Mouse (Mus musculus): ENCODE measurements around the gene Gm10840.
"Not testable (repeated sequence)": the region's sequence is repeated elsewhere in the genome, so short reads cannot be mapped to it uniquely, and the experiment has no call there.

Gene Gm10840

GRCm38 (mm10) chr11:106195341-106195740 is 34.7 kb downstream of the Gm10840 start:
- DNase-seq (ENCODE audit: inconsistent ontology term) = peak; percentile 42

- DNase-seq (ENCODE audit: inconsistent ontology term) = no peak
Measured at GRCm38 (mm10) chr11:106198277-106198676, 37.6 kb downstream of the Gm10840 start.

DNA sequence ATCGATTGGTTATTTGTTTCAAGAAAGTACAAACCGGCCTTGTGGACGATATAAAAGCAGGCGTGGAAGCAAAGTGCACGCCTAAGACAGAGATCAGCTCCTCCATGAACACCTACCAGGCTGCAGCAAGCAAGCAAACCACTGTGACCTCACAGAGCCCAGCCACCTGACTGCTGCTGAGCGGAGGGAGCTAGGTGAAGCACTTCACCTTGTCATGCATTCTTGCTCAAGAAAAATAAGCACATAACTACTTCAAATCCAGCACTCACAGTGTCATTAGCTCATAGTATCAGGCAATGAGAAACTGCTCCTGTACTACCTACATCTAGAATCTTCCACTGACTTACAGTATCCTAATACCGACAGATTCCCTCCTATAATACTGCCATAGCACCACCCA is 39.3 kb downstream of the Gm10840 start:
- not testable (repeated sequence) for DNase-seq (ENCODE audit: inconsistent ontology term)

GRCm38 (mm10) chr11:106200756-106201155 is 40.1 kb downstream of the Gm10840 start:
- no peak for DNase-seq (ENCODE audit: inconsistent ontology term)

DNA sequence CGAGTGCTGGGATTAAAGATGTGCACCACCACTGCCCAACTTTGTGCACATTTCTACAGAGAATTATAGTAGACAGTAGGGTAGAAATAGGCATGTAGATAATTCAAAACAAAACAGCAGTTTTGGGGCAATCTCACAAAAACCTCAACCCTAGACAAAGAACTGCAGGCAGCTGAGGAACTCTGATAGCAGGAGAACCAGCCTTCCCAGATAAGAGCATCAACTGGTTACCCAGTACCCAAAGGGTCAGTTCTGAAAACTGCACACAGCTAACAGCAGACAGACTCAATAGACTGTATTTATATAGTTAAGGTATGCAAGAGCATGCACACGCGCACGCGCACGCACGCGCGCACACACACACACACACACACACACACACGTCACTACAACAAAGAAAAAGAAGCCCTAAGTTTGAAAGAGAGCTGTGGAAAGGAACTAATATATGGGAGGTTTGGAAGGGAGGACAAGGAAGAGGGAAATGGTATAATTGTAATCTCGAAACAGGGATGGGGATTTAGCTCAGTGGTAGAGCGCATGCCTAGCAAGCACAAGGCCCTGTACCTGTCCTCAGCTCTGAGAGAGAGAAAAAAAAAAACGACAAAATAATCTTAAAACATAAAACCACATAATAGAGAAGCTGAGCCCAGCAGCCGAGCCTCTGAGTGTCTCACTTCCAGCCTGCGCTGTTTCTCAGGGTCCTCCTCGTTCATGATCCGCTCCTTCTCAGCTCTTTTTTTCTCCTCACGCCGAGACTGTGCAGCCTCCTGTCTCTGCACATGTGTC is 40.9 kb downstream of the Gm10840 start:
- DNase-seq (ENCODE audit: inconsistent ontology term) = no peak

GRCm38 (mm10) chr11:106202123-106202465 is 41.4 kb downstream of the Gm10840 start, which contains the start of gene Strada:
Gene Strada (minus strand): TSS chr11:106202168.
- DNase-seq (ENCODE audit: inconsistent ontology term) = no peak

Measured in Muller cell, postnatal 12 days (primary cell).